Mouse (Mus musculus) lung, postnatal 0 days (tissue): ENCODE results near the gene Dst.

Experiments used
- CTCF ChIP-seq: IDR thresholded peaks from 2 replicates; pipeline ENCODE4 v1.5.1; 2016; ENCODE audit warnings: antibody characterized with exemption, mild to moderate bottlenecking
- EP300 ChIP-seq: IDR thresholded peaks from 2 replicates; pipeline ENCODE4 v1.6.1; 2016; ENCODE audit warnings: antibody characterized with exemption, mild to moderate bottlenecking, control low read depth

DNA sequence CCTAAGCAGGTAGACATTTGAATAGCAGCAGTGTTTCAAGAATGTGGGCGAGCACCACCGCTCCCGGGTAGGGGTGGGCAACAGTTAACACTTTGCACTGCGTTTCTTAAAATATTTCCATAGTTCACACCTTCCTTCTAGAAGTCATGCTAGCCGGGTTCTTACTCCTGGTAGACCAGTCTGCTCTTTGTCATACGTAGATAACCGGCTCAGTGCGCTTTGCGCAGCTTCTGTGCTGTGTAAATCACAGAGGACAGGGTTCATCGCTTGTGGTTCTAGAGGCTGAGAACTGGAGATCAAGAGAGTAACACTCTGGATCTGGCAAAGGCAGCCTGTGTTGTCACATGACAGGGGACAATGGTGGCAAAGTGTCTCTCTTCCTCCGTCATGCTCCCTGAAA, 208.4 kb downstream of the Dst start:
- TF ChIP-seq EP300: no peak
- no peak for TF ChIP-seq CTCF
